Mouse (Mus musculus) kidney, adult 8-10 months (tissue): ENCODE results near the gene Ada.
A peak's percentile ranks its signal among the peaks of the same experiment; 100 is the strongest.
"Not testable (repeated sequence)": the region's sequence is repeated elsewhere in the genome, so short reads cannot be mapped to it uniquely, and the experiment has no call there.

ENCODE experiments used
- DNase-seq, 2 experiments: peaks; one replicate each; pipeline ENCODE4 v3.0.0; 2022

The Ada gene

GRCm38 (mm10) chr2:163693716-163694314 lies 56.2 kb downstream of the Ada start:
- peak; percentile 54 for DNase-seq

- peak in 1 of 2 experiments; percentile 36 for DNase-seq
Measured at GRCm38 (mm10) chr2:163692873-163693612, 57.0 kb downstream of the Ada start.

GRCm38 (mm10) chr2:163691846-163692605 lies 58.0 kb downstream of the Ada start:
- DNase-seq: peak in 1 of 2 experiments; percentile 40

GRCm38 (mm10) chr2:163690409-163691304 lies 59.4 kb downstream of the Ada start:
- no peak for DNase-seq

DNA sequence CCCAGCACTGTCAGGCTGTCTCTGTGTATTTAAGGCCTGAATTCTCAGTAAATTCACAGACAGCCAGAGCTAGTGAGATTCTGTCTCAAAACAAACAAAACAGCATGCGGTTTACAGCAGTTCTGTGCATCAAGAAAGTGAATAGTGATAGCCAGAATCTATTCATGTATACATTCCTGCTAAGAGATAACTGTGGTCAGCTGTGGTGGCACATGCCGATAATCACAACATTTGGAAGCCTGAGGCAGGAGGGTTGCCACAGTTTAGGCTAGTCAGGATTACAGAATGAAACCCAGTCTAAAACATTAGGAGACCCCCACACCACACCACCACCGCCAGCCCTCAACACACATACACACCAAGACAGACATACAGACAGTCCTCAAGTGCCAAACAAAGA lies 60.3 kb downstream of the Ada start:
- DNase-seq: no peak

GRCm38 (mm10) chr2:163688377-163688776 lies 61.7 kb downstream of the Ada start:
- DNase-seq: not testable (repeated sequence)

DNA sequence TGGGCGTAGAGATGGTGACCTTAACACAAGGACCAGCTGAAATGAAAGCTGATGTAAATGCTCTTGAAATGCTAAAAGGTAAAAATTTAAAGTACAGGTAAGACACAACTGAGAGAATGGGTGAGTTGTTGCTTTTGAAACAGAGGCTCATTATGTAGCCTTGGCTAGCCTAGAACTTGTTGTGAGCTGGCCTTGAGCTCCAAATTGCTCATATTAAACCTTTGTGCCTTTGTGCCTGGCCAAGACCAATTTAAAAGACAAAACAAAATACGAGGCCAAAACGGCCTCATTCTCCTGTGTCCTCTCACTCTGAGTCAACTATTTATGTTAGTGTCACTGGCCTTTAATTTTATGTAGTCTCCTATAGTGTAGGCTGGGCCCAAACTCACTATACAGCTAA lies 63.2 kb downstream of the Ada start:
- DNase-seq: no peak

DNA sequence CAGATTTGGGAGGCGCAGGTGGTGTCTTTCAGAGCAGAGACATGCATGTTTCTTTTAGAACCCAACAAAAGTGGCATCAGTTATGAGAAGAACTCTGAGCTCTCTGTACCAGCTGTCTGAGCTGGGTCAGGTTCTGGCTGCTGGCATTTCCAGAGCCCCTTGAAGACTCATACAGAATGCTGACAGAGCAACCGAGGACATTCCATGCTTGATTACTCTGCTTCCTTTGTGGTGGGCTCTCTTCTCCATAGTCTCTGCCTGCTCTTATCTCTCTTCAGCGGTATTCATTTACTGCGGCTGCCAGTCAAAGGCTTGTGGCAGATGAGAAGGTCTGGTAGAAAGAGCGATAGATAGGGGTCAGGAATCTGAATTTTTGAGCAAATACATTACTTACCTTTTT lies 63.8 kb downstream of the Ada start:
- DNase-seq: no peak

DNA sequence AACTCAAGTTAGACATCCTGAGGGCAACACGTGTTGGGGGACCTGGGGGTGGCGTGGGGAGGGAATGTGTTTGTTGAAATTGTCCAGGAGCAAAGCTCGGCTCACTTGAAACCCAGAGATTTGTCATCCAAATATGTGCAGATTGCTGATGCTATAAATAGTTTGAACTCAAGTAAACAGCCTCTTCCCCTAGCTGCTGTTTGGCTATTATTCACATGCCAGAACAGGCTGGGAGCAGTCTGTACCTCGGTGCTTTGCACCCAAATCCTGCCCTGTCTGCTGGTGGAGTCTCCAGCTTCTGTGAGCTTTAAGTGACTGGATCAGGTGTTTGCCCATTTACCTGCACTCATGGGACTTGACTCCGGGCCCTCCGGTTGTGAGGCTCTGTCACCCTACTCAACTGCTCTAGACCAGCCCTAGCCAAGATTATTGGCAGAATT lies 64.3 kb downstream of the Ada start:
- peak; percentile 41 to 58 for DNase-seq

DNA sequence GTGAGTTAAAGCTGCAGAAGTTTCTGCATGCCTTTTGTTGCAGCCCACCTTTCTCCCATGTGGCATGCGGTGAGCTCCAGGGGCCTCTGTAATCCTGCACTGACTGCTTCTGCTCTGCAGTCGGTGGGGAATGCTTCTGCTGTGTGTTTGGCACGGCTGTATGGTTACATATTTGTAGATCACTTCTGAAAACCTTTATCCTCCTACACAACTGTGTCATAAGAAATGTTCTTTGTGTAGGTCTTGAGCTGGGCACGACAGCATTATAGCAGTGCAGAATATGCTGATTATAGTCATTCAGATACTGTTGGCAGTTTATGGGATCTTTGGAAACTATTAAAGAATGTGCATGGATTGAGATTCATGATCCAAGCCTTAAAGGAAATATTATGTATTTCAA lies 64.8 kb downstream of the Ada start:
- DNase-seq: no peak

GRCm38 (mm10) chr2:163682344-163682743 lies 67.7 kb downstream of the Ada start:
- no peak for DNase-seq

DNA sequence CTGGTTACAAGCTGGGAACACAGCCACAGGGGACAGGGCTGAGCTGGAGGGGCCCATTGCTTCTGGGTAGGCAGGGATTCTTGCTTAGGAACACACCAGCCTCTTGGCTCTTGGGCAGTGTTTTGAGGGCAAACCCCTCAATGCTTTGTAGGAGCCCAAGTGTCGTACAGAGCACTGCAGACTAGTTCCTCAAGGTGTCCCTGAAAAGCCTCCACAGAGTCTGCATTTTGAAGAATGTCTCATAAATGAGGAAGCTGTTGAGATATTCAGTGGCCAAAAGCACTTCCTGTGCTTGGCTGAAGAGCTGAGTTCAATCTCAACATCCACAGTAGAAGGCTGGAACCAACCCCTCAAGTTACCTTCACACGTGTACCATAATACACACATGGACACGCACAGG lies 73.3 kb downstream of the Ada start:
- no peak for DNase-seq
